Mouse (Mus musculus) spleen, postnatal 0 days (tissue): ENCODE results near the gene Gjb5. TPM values are rescaled to one million over a fixed set of nuclear protein-coding genes. Genes with fewer than 3 reads are reported as not detected.

Experiments
- polyA plus RNA-seq: library from polyadenylated mRNA; unstranded; fragments of >200 nt; fragmentation: Nextera tagmentation; extraction: Ambion mirVana; gene quantifications from 2 replicates; pipeline ENCODE4 v1.2.1, GENCODE M21; 2015

Gene Gjb5
- polyA plus RNA-seq, result 1.0 and 1.2 TPM in 2 replicates

GRCm38 (mm10) chr4:127358018-127358417, at the start of gene Gjb5:
TSS of gene Gjb5 (minus strand) at chr4:127358181.

GRCm38 (mm10) chr4:127353951-127354438, 4.0 kb downstream of the Gjb5 start, which contains the start of gene Gjb4:
TSS of gene Gjb4 (minus strand) at chr4:127354081.

DNA sequence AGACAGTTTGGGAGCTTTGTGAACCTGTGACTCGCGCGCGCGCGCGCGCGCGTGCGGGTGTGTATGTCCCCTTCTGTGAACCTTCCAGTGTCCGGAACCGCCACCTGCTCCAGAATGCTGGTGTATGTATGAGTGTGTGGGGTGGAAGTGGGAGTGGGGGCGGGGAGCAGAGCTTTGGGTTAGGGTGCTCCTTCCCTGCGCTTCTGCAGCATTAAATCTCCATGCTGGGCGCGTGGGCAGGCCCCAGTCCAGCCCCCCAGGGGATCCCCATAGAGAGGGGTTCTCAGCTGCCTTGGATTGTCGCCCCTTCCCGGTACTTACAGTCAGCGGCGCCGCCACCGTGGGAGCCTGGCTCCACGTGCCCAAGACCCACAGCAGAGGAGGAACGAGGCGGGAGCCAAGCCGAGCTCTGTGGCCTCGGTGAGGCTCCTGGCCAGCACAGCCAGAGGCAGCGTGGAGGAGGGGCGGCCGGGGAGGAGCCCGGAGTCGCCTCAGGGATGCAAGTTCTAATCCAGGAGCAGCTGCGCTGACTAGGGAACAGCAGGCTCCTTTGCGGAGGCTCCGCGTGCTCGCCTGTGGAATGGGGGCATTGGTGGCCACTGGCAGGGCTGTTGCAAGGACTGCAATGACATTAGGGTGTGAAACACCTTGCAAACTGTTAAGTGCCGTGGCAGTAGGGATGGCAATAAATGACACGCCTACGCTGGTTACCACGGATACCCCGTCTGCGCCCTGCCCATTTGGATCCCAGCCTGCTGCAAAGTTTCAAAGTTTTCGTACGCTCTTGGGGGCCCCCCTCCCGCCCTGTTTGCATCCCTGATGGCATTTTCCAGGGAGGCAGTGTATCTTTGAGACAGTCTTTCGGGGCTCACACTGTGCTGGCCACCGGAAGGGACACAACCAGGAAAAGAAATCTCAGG, 27.5 kb downstream of the Gjb5 start, which contains the start of gene Gjb3:
TSS of gene Gjb3 (minus strand) at position 664 of the 920 bp plus-strand sequence.

DNA sequence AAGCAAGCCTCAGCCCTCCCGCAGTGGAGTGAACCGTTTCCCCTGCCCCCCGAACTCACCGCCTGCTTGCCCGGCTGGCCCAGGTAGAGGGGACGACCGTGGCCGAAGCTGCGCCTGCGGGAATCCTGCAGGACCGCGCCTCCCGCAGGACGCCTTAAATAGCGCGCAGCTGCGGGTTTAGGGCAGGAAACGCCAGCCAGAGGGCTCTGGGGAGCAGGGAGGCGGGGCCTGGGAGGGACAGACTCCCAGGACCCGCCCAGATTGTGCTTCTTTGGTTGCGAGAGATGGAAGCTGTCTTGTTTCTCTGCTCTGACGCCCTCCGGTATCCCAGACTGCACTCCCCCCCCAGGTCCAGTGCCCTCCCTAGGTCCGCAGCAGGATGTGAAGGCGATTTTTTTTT, 44.1 kb downstream of the Gjb5 start, which contains the start of gene Gja4:
TSS of gene Gja4 (minus strand) at position 179 of the 400 bp plus-strand sequence.

Other genes starting within 250 kb of the Gjb5 start
- 9.7 and 10.5 TPM in 2 replicates for gene Tmem35b, start 234.5 kb downstream of the Gjb5 start, polyA plus RNA-seq
- gene Dlgap3, start 189.0 kb downstream of the Gjb5 start, polyA plus RNA-seq, result 0.05 and 0.12 TPM in 2 replicates
- 35.3 and 41.1 TPM in 2 replicates for gene Smim12, start 114.4 kb downstream of the Gjb5 start, polyA plus RNA-seq
- gene Gja4, start 44.1 kb downstream of the Gjb5 start, polyA plus RNA-seq, result 9.9 and 10.0 TPM in 2 replicates
- 0.69 and 0.99 TPM in 2 replicates for gene Gjb3, start 27.3 kb downstream of the Gjb5 start, polyA plus RNA-seq
- gene Gjb4, start 4.1 kb downstream of the Gjb5 start, polyA plus RNA-seq, result not detected in 2 replicates